Mouse (Mus musculus) liver, postnatal 0 days (tissue): Measurements from ENCODE around the gene Accs.
A peak's percentile ranks its signal among the peaks of the same experiment; 100 is the strongest.

ENCODE experiments used
- CTCF ChIP-seq: sonication (generic); IDR thresholded peaks from 2 replicates; pipeline ENCODE4 v1.5.1; 2016; ENCODE audit warnings: antibody characterized with exemption, low read depth
- EP300 ChIP-seq: IDR thresholded peaks from 2 replicates; pipeline ENCODE4 v1.6.1; 2016; ENCODE audit warnings: antibody characterized with exemption, low read depth, mild to moderate bottlenecking

DNA sequence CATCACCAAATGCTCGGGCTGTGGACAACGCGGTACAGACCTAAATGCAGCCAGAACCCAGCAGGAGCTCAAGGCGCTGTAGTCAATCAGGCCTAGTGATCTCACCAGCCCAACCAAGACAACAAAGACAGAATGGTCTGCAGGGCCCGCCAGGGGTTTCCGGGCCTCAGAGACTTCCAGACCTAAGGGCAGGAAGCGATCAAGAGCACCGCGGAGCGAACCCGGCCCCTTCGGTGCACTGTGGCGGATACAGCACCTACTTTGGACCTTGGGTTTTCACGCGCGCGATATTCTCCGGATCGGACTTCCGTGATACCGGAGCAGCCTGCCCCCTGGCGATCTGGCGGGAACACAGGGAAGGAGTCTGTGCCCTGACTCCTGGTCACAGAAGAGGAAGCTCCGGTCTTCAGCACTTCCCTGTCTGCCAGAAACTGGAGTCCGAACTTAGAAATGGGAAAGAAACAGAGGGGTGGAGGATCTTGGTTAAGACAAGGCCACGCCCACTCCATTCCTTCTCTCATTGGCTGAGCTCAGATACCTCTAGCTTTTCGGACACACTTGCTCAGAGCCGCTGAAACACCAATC lies at the start of gene Accs:
- TF ChIP-seq CTCF (peak; percentile 62), EP300 (no peak)
